Mouse (Mus musculus): ENCODE data around the gene Dnase1l3.

Dnase1l3 gene

GRCm38 (mm10) chr14:7994271-7994767 is at the start of gene Dnase1l3:
TSS of gene Dnase1l3 (minus strand) at chr14:7994573.
- DNase-seq (ENCODE audit: extremely low read depth, low read depth, low spot score) = no peak

DNA sequence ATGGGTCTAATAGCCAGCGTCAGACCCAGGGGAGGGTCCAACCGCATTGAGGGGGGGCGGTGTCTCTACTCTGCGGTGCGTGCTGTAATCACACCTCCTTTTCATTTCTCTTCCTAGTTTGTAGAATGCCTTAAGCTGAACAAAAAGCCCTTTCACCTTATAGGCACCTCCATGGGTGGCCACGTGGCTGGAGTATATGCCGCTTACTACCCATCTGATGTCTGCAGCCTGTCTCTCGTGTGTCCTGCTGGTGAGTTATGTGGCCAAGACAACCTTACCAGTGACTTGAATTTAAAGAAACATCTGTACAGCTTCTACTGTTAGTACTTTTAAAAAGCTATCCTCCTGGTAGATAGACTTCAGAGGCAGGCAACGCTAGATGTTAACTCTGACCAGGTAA is 48.2 kb upstream of the Dnase1l3 start:
- DNase-seq (ENCODE audit: extremely low read depth, low read depth, low spot score) = no peak

GRCm38 (mm10) chr14:8042120-8042519 is 47.7 kb upstream of the Dnase1l3 start:
- DNase-seq (ENCODE audit: extremely low read depth, low read depth, low spot score) = peak; percentile 84

GRCm38 (mm10) chr14:8040911-8041678 is 46.7 kb upstream of the Dnase1l3 start:
- peak; percentile 88 for DNase-seq (ENCODE audit: extremely low read depth, low read depth, low spot score)

- no peak for DNase-seq (ENCODE audit: extremely low read depth, low read depth, low spot score)
Observed at GRCm38 (mm10) chr14:8040179-8040578, 45.8 kb upstream of the Dnase1l3 start.

- DNase-seq (ENCODE audit: extremely low read depth, low read depth, low spot score) = peak; percentile 70
Observed at GRCm38 (mm10) chr14:8038791-8039448, 44.5 kb upstream of the Dnase1l3 start.

- no peak for DNase-seq (ENCODE audit: extremely low read depth, low read depth, low spot score)
Observed at GRCm38 (mm10) chr14:8038150-8038549, 43.8 kb upstream of the Dnase1l3 start.

- no peak for DNase-seq (ENCODE audit: extremely low read depth, low read depth, low spot score)
Observed at GRCm38 (mm10) chr14:8036406-8036805, 42.0 kb upstream of the Dnase1l3 start.

GRCm38 (mm10) chr14:8035951-8036350 is 41.6 kb upstream of the Dnase1l3 start:
- DNase-seq (ENCODE audit: extremely low read depth, low read depth, low spot score) = no peak

DNA sequence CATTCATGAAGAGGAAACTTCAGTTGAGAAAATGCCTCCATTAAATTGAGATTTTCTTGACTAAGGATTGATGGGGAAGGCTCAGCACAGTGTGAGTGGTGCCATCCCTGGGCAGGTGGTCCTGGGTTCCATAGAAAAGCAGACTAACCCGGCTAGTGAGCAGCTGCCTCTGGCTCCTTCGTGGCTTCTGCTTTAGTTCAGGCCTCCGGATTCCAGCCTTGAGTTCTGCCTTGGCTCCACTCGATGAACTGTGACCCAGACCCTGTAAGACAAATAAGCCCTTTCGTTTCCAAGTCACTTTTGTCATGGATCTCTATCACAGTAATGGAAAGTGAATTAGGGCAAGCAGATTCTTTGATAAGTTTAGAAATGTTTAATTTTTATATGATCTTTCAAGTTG is 40.2 kb upstream of the Dnase1l3 start:
- DNase-seq (ENCODE audit: extremely low read depth, low read depth, low spot score) = no peak

DNA sequence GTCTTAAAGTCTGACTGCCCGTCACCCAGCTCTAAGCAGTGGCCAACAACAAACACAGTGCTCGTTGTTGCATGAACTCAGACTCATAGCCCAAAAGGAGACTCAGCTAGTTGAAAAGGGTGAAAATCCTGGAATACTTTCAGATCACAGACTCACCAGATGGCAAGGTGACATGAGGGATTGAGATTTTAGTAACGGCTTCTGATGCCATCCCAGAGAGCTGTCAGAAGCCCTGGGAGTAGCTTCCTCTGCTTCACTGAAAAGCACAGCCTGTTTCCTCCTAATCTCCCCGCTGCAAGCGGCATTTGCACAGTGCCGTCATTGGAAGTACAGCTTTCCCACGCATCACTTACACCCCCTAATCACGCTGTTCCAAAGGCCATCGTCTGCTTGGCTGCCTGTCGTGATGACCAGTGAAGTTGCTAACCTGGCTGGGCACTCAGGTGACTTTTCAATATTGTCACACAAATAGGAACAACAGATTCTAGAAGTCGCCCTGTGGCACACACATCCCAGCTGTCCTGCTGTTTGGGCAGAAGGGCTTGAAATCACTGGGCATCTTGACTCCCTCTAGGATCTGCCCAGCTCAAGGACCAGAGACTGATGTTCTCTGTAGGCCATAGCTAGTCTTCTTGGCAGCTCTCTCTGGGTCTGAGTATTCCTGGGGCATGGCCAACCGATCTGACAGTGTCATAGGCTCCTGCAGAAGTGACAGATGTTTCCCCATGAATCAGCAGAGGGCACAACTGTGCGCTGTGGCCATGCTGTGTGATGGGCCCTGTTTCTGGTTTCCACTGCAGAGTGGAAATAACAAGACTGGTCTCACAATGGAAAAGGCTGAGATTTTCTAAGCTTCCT is 37.9 kb upstream of the Dnase1l3 start:
- DNase-seq (ENCODE audit: extremely low read depth, low read depth, low spot score) = no peak

GRCm38 (mm10) chr14:8030535-8030934 is 36.2 kb upstream of the Dnase1l3 start:
- DNase-seq (ENCODE audit: extremely low read depth, low read depth, low spot score) = no peak

- DNase-seq (ENCODE audit: extremely low read depth, low read depth, low spot score) = no peak
Observed at GRCm38 (mm10) chr14:8029752-8030151, 35.4 kb upstream of the Dnase1l3 start.

DNA sequence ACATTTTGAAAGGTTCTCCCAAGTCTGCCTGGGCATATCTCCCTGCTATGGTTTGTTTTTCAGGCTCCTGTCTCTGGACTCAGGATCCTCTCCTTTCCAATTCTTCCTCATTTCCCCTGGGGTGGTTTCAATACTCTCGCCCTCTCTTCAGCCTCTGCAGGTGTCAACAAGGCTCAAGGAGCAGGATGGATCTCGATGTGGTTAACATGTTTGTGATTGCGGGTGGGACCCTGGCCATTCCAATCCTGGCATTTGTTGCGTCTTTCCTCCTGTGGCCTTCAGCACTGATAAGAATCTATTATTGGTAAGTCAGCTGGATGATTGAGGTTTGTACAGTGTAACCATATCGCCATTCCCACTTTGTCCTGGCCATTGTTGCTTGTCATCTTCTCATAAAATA is 33.7 kb upstream of the Dnase1l3 start:
- DNase-seq (ENCODE audit: extremely low read depth, low read depth, low spot score) = no peak

GRCm38 (mm10) chr14:8026769-8027531 is 32.6 kb upstream of the Dnase1l3 start:
- DNase-seq (ENCODE audit: extremely low read depth, low read depth, low spot score) = no peak

DNA sequence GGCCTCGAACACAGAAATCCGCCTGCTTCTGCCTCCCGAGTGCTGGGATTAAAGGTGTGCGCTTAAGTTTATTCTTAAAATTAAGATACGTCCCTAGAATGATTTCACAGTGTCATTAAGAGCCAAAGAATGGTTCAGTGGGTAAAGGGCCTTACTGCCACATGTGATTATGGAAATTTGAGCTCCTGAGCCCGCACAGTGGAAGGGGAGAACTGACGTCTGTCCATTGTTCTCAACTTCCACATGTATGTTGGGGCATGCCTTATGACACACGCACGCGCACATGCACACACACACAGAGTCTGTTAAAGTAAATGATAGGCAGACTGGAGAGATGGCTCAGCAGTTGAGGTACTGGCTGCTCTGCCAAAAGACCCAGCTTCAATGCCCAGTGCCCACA is 30.6 kb upstream of the Dnase1l3 start:
- DNase-seq (ENCODE audit: extremely low read depth, low read depth, low spot score) = no peak

- no peak for DNase-seq (ENCODE audit: extremely low read depth, low read depth, low spot score)
Observed at GRCm38 (mm10) chr14:8024469-8024868, 30.1 kb upstream of the Dnase1l3 start.

DNA sequence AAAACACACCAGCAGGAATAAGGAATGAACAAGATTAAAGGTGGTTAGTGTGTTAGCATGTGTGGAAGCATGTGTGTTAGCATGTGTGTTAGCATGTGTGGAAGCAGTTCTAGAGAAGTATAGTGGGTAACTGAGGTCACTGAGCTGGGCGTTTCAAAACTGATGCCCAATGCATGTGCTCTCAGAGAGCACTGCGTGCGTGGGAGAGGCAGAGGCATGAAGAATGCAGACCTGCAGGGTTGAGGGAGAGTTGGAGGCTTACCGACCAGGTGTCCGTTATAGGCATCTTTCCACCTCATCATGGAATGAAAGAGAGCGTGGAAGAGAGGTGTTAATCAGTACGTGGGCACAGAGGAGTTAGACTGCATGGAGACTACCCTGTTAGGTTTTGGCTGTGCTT is 26.2 kb upstream of the Dnase1l3 start:
- DNase-seq (ENCODE audit: extremely low read depth, low read depth, low spot score) = no peak

DNA sequence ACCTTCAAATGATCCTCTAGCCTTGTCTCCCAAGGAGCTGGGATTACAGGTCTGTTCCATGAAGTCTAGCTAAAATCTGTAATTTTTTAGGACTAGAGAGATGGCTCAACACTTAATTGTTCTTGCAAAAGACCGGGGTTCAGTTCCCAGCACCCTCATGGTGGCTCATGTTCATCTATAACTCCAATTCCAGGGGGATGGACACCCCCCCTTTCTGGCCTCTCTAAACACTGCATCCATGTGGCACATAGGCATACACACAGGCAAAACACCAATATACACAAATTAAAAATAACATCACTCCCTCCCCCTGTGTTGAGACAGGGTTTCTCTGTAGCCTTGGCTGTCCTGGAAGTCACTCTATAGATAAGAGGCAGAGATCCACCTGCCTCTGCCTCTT is 25.6 kb upstream of the Dnase1l3 start:
- DNase-seq (ENCODE audit: extremely low read depth, low read depth, low spot score) = no peak

DNA sequence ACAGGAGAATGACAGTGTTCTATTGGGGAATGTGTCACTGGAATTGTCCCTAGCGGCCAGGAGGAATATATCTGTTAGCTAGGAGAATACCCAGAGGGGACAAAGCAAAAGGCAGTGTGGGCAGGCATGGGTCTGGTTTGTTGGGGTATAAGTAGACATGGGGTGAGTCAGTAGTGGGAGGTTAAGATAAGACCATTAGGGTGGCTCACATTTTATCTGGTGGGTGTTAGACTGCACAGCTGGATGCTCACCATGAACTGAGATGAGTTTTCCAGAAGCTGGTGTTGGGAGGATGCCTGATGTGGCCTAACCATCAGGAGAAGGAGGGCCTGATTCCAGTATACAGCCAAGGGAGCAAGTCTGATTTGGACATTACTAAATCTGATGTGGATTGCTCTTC is 22.6 kb upstream of the Dnase1l3 start:
- DNase-seq (ENCODE audit: extremely low read depth, low read depth, low spot score) = no peak

DNA sequence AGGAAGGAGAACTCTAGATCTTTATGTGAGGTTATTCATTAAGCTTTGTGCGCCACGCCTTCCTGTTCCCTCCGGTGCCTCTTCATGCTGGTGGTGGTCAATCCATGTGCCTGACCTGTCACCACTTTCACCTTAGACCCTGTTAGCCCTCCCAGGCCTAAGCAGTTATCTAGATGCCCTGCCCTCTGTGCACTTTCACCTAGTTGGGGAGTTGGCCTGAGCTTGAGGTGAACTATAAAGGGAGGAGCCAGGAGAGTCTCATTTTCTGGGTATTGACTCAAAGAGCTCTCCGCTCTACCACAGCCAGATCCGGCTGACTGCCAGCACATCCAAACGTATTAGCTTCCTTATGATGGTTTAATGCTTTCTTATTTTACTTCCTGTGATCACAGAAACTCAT is 21.9 kb upstream of the Dnase1l3 start:
- DNase-seq (ENCODE audit: extremely low read depth, low read depth, low spot score) = no peak

Measured in fat pad, adult 2 months (tissue).